Mouse (Mus musculus) heart, embryonic 15.5 days (tissue): ENCODE results near the gene Rgl1. TPM values are rescaled to one million over a fixed set of nuclear protein-coding genes. Genes with fewer than 3 reads are reported as not detected.
A peak's percentile ranks its signal among the peaks of the same experiment; 100 is the strongest.

Experiments used
- ATAC-seq: fragments of 200-750 bp; cut with Nextera tagmentation; replicated peaks from 2 replicates; pipeline ENCODE4 v1.8.0; 2017; ENCODE audit warnings: low read depth, moderate TSS enrichment; ENCODE audit not compliant: insufficient number of reproducible peaks, insufficient read depth, low FRiP score
- H3K27ac ChIP-seq: fragments of 300-500 bp; sonication (generic); 2 replicates; pipeline ENCODE4 v1.5.1; 2015; ENCODE audit warnings: mild to moderate bottlenecking, inconsistent platforms
- H3K27me3 ChIP-seq: fragments of 300-500 bp; sonication (generic); 2 replicates; pipeline ENCODE4 v1.6.1; 2015; ENCODE audit warnings: inconsistent platforms
- H3K36me3 ChIP-seq: fragments of 300-500 bp; sonication (generic); 2 replicates; pipeline ENCODE4 v1.6.1; 2015; ENCODE audit warnings: mild to moderate bottlenecking, inconsistent platforms
- H3K4me1 ChIP-seq: fragments of 300-500 bp; sonication (generic); replicated peaks from 2 replicates; pipeline ENCODE4 v1.6.1; 2015; ENCODE audit warnings: inconsistent platforms
- H3K4me2 ChIP-seq: fragments of 300-500 bp; sonication (generic); 2 replicates; pipeline ENCODE4 v1.6.1; 2015; ENCODE audit warnings: inconsistent platforms, mild to moderate bottlenecking, moderate library complexity
- H3K4me3 ChIP-seq: fragments of 300-500 bp; sonication (generic); 2 replicates; pipeline ENCODE4 v1.5.1; 2015; ENCODE audit warnings: mild to moderate bottlenecking, inconsistent platforms
- H3K9ac ChIP-seq: fragments of 300-500 bp; sonication (generic); 2 replicates; pipeline ENCODE4 v1.6.1; 2015; ENCODE audit warnings: mild to moderate bottlenecking, inconsistent platforms
- H3K9me3 ChIP-seq: fragments of 300-500 bp; sonication (generic); replicated peaks from 2 replicates; pipeline ENCODE4 v1.6.1; 2016; ENCODE audit warnings: inconsistent platforms
- WGBS: fragments of 180-500 bp; shearing (Covaris S2); methylation state at CpG from one replicate; pipeline ENCODE4 v1.1.7; 2015; ENCODE audit warnings: mixed read lengths; 5-methylcytosine and 5-hydroxymethylcytosine counted together
- polyA plus RNA-seq: library from polyadenylated mRNA; unstranded; fragments of >200 nt; fragmentation: Nextera tagmentation; extraction: Ambion mirVana; gene quantifications from 2 replicates; pipeline ENCODE4 v1.2.1, GENCODE M21; 2015

Gene Rgl1
- polyA plus RNA-seq, 1 experiment from 2014 or later, result 64.6 TPM

GRCm38 (mm10) chr1:152593382-152593781 is 172.8 kb downstream of the Rgl1 start:
- no peak overlapping the region for H3K4me3 ChIP-seq
- H3K9ac ChIP-seq, result no peak overlapping the region
- H3K27me3 ChIP-seq, result no peaks in the 10 kb centered on the region
- ATAC-seq, result no peak
- H3K9me3 ChIP-seq, result no peaks in the 10 kb centered on the region
- H3K4me1 ChIP-seq, result peaks cover 70% of the 10 kb centered on the region
- 80% methylated on average over 7 of the region's 7 CpGs for whole genome bisulfite sequencing
- no peak overlapping the region for H3K4me2 ChIP-seq
- H3K36me3 ChIP-seq, result no peaks in the 10 kb centered on the region
- H3K27ac ChIP-seq, result no peak overlapping the region

GRCm38 (mm10) chr1:152592609-152593008 is 173.5 kb downstream of the Rgl1 start:
- H3K4me1 ChIP-seq, result peaks cover 65% of the 10 kb centered on the region
- no peaks in the 10 kb centered on the region for H3K27me3 ChIP-seq
- peak; percentile 70 for ATAC-seq
- WGBS, result 44% methylated on average over 6 of the region's 6 CpGs
- H3K9me3 ChIP-seq, result no peaks in the 10 kb centered on the region
- no peaks in the 10 kb centered on the region for H3K36me3 ChIP-seq
- H3K4me3 ChIP-seq, result no peak overlapping the region
- H3K27ac ChIP-seq, result peak overlapping the region; percentile 43
- no peak overlapping the region for H3K4me2 ChIP-seq
- H3K9ac ChIP-seq, result no peak overlapping the region

- ATAC-seq, result no peak
- Histone ChIP-seq H3K4me3 (no peak overlapping the region), H3K4me2 (no peak overlapping the region), H3K27ac (peak overlapping the region; percentile 43; the same call in 1 of the 2 replicates), H3K27me3 (no peaks in the 10 kb centered on the region), H3K4me1 (peaks cover 62% of the 10 kb centered on the region), H3K36me3 (no peaks in the 10 kb centered on the region), H3K9ac (no peak overlapping the region), H3K9me3 (no peaks in the 10 kb centered on the region)
- WGBS, result 77% methylated on average over 13 of the region's 15 CpGs
Measured at GRCm38 (mm10) chr1:152591746-152592498, 174.2 kb downstream of the Rgl1 start.

GRCm38 (mm10) chr1:152590321-152590720 is 175.8 kb downstream of the Rgl1 start:
- H3K36me3 ChIP-seq, result peaks cover 3% of the 10 kb centered on the region; the same call in 1 of the 2 replicates
- H3K9ac ChIP-seq, result no peak overlapping the region
- peaks cover 65% of the 10 kb centered on the region for H3K4me1 ChIP-seq
- H3K9me3 ChIP-seq, result no peaks in the 10 kb centered on the region
- H3K4me3 ChIP-seq, result no peak overlapping the region
- H3K4me2 ChIP-seq, result no peak overlapping the region
- H3K27ac ChIP-seq, result peak overlapping the region; percentile 26; the same call in 1 of the 2 replicates
- 79% methylated on average over 5 of the region's 5 CpGs for WGBS
- ATAC-seq, result no peak
- no peaks in the 10 kb centered on the region for H3K27me3 ChIP-seq

GRCm38 (mm10) chr1:152589331-152589935 is 176.7 kb downstream of the Rgl1 start:
- Histone ChIP-seq H3K9me3 (no peaks in the 10 kb centered on the region), H3K4me3 (0 out of 2 replicates have a peak overlapping the region, but pooled peaks have one; percentile 4), H3K27ac (peak overlapping the region; percentile 72), H3K27me3 (no peaks in the 10 kb centered on the region), H3K4me1 (peaks cover 57% of the 10 kb centered on the region), H3K4me2 (peak overlapping the region; percentile 49), H3K36me3 (peaks cover 3% of the 10 kb centered on the region; the same call in 1 of the 2 replicates), H3K9ac (peak overlapping the region; percentile 18; the same call in 1 of the 2 replicates)
- WGBS, result 17% methylated on average over 9 of the region's 9 CpGs
- peak; percentile 54; the same call in 1 of the 2 replicates for ATAC-seq

GRCm38 (mm10) chr1:152587431-152587830 is 178.7 kb downstream of the Rgl1 start:
- H3K4me1 ChIP-seq, result peaks cover 51% of the 10 kb centered on the region
- 70% methylated on average over 3 of the region's 3 CpGs for WGBS
- H3K27ac ChIP-seq, result no peak overlapping the region
- H3K9me3 ChIP-seq, result no peaks in the 10 kb centered on the region
- no peak overlapping the region for H3K4me3 ChIP-seq
- H3K27me3 ChIP-seq, result no peaks in the 10 kb centered on the region
- no peak for ATAC-seq
- H3K9ac ChIP-seq, result no peak overlapping the region
- H3K36me3 ChIP-seq, result peaks cover 7% of the 10 kb centered on the region; the same call in 1 of the 2 replicates
- no peak overlapping the region for H3K4me2 ChIP-seq

GRCm38 (mm10) chr1:152585385-152585984 is 180.7 kb downstream of the Rgl1 start:
- H3K4me1 ChIP-seq, result peaks cover 54% of the 10 kb centered on the region
- WGBS, result 36% methylated on average over 7 of the region's 7 CpGs
- no peak overlapping the region for H3K4me3 ChIP-seq
- H3K9ac ChIP-seq, result no peak overlapping the region
- H3K36me3 ChIP-seq, result peaks cover 7% of the 10 kb centered on the region; the same call in 1 of the 2 replicates
- no peak overlapping the region for H3K4me2 ChIP-seq
- H3K9me3 ChIP-seq, result no peaks in the 10 kb centered on the region
- peak overlapping the region; percentile 36; the same call in 1 of the 2 replicates for H3K27ac ChIP-seq
- ATAC-seq, result no peak; the same call in 1 of the 2 replicates
- H3K27me3 ChIP-seq, result no peaks in the 10 kb centered on the region

GRCm38 (mm10) chr1:152584933-152585332 is 181.2 kb downstream of the Rgl1 start:
- peaks cover 7% of the 10 kb centered on the region; the same call in 1 of the 2 replicates for H3K36me3 ChIP-seq
- H3K9ac ChIP-seq, result no peak overlapping the region
- no peak overlapping the region for H3K4me2 ChIP-seq
- no peaks in the 10 kb centered on the region for H3K27me3 ChIP-seq
- ATAC-seq, result no peak
- no peak overlapping the region for H3K27ac ChIP-seq
- no peaks in the 10 kb centered on the region for H3K9me3 ChIP-seq
- WGBS, result 76% methylated on average over 8 of the region's 8 CpGs
- H3K4me3 ChIP-seq, result no peak overlapping the region
- H3K4me1 ChIP-seq, result peaks cover 54% of the 10 kb centered on the region

GRCm38 (mm10) chr1:152581127-152581905 is 184.8 kb downstream of the Rgl1 start:
- Histone ChIP-seq H3K4me3 (no peak overlapping the region), H3K27ac (peak overlapping the region; percentile 10; the same call in 1 of the 2 replicates), H3K36me3 (peaks cover 4% of the 10 kb centered on the region; the same call in 1 of the 2 replicates), H3K4me1 (peaks cover 66% of the 10 kb centered on the region), H3K27me3 (no peaks in the 10 kb centered on the region), H3K9ac (no peak overlapping the region), H3K9me3 (no peaks in the 10 kb centered on the region), H3K4me2 (no peak overlapping the region)
- ATAC-seq, result no peak
- 55% methylated on average over 13 of the region's 13 CpGs for WGBS

GRCm38 (mm10) chr1:152578944-152579343 is 187.2 kb downstream of the Rgl1 start:
- Histone ChIP-seq H3K4me3 (no peak overlapping the region), H3K9me3 (no peaks in the 10 kb centered on the region), H3K27ac (peak overlapping the region; percentile 48; the same call in 1 of the 2 replicates), H3K4me2 (no peak overlapping the region), H3K36me3 (peaks cover 2% of the 10 kb centered on the region; the same call in 1 of the 2 replicates), H3K9ac (no peak overlapping the region), H3K4me1 (peaks cover 71% of the 10 kb centered on the region), H3K27me3 (no peaks in the 10 kb centered on the region)
- 59% methylated on average over 5 of the region's 5 CpGs for WGBS
- ATAC-seq, result no peak
